Mouse (Mus musculus) stomach, embryonic 15.5 days (tissue): Measurements from ENCODE around the gene Ciz1. TPM values are rescaled to one million over a fixed set of nuclear protein-coding genes. Genes with fewer than 3 reads are reported as not detected.
A peak's percentile ranks its signal among the peaks of the same experiment; 100 is the strongest.

Experiments
- ATAC-seq: fragments of 200-750 bp; cut with Nextera tagmentation; 2 replicates; pipeline ENCODE4 v1.8.0; 2017; ENCODE audit warnings: low read depth, moderate number of reproducible peaks, moderate TSS enrichment; ENCODE audit not compliant: insufficient read depth, low FRiP score
- H3K27ac ChIP-seq: fragments of 300-500 bp; sonication (generic); 2 replicates; pipeline ENCODE4 v1.5.1; 2015; ENCODE audit warnings: mild to moderate bottlenecking, inconsistent platforms
- H3K27me3 ChIP-seq: fragments of 300-500 bp; sonication (generic); replicated peaks from 2 replicates; pipeline ENCODE4 v1.6.1; 2015; ENCODE audit warnings: inconsistent platforms
- H3K36me3 ChIP-seq: fragments of 300-500 bp; sonication (generic); 2 replicates; pipeline ENCODE4 v1.6.1; 2015; ENCODE audit warnings: inconsistent platforms
- H3K4me1 ChIP-seq: fragments of 300-500 bp; sonication (generic); 2 replicates; pipeline ENCODE4 v1.6.1; 2015; ENCODE audit warnings: inconsistent platforms
- H3K4me2 ChIP-seq: fragments of 300-500 bp; sonication (generic); 2 replicates; pipeline ENCODE4 v1.6.1; 2015; ENCODE audit warnings: mild to moderate bottlenecking, inconsistent platforms
- H3K4me3 ChIP-seq: fragments of 300-500 bp; sonication (generic); replicated peaks from 2 replicates; pipeline ENCODE4 v1.5.1; 2015; ENCODE audit warnings: inconsistent platforms
- H3K9ac ChIP-seq: fragments of 300-500 bp; sonication (generic); 2 replicates; pipeline ENCODE4 v1.6.1; 2015; ENCODE audit warnings: inconsistent platforms
- H3K9me3 ChIP-seq: fragments of 300-500 bp; sonication (generic); 2 replicates; pipeline ENCODE4 v1.6.1; 2016; ENCODE audit warnings: inconsistent platforms
- WGBS: fragments of 180-500 bp; shearing (Covaris S2); methylation state at CpG from one replicate; pipeline ENCODE4 v1.1.7; 2015; 5-methylcytosine and 5-hydroxymethylcytosine counted together
- polyA plus RNA-seq: library from polyadenylated mRNA; unstranded; fragments of >200 nt; fragmentation: Nextera tagmentation; extraction: Ambion mirVana; gene quantifications from 2 replicates; pipeline ENCODE4 v1.2.1, GENCODE M21; 2015

Gene Ciz1
- polyA plus RNA-seq, 1 experiment from 2014 or later: 33.8 TPM

- Histone ChIP-seq H3K36me3 (no peaks in the 10 kb centered on the region), H3K4me2 (no peak overlapping the region), H3K4me1 (no peaks in the 10 kb centered on the region), H3K9ac (no peak overlapping the region), H3K27me3 (no peaks in the 10 kb centered on the region), H3K27ac (no peak overlapping the region), H3K9me3 (no peaks in the 10 kb centered on the region), H3K4me3 (no peak overlapping the region)
- WGBS: 81% methylated on average over 13 of the region's 13 CpGs
- ATAC-seq: no peak
Observed at GRCm38 (mm10) chr2:32340836-32341633, 11.1 kb upstream of the Ciz1 start.

GRCm38 (mm10) chr2:32341634-32341939 lies 10.5 kb upstream of the Ciz1 start:
- Histone ChIP-seq H3K4me2 (no peak overlapping the region), H3K4me3 (no peak overlapping the region), H3K4me1 (no peaks in the 10 kb centered on the region), H3K9me3 (no peaks in the 10 kb centered on the region), H3K36me3 (no peaks in the 10 kb centered on the region), H3K27ac (no peak overlapping the region), H3K9ac (no peak overlapping the region), H3K27me3 (no peaks in the 10 kb centered on the region)
- 84% methylated on average over 4 of the region's 4 CpGs for WGBS
- no peak for ATAC-seq

GRCm38 (mm10) chr2:32342039-32342438 lies 10.1 kb upstream of the Ciz1 start:
- Histone ChIP-seq H3K4me2 (no peak overlapping the region), H3K4me1 (no peaks in the 10 kb centered on the region), H3K27me3 (no peaks in the 10 kb centered on the region), H3K9ac (no peak overlapping the region), H3K4me3 (no peak overlapping the region), H3K36me3 (no peaks in the 10 kb centered on the region), H3K9me3 (no peaks in the 10 kb centered on the region), H3K27ac (no peak overlapping the region)
- WGBS: 91% methylated on average over 4 of the region's 4 CpGs
- ATAC-seq: no peak

- H3K9me3 ChIP-seq: no peaks in the 10 kb centered on the region
- H3K9ac ChIP-seq: no peak overlapping the region
- WGBS: 71% methylated on average over 6 of the region's 6 CpGs
- no peak overlapping the region for H3K4me3 ChIP-seq
- H3K27ac ChIP-seq: no peak overlapping the region
- H3K4me1 ChIP-seq: no peaks in the 10 kb centered on the region
- H3K27me3 ChIP-seq: no peaks in the 10 kb centered on the region
- no peak overlapping the region for H3K4me2 ChIP-seq
- no peaks in the 10 kb centered on the region for H3K36me3 ChIP-seq
- peak; percentile 49; the same call in 1 of the 2 replicates for ATAC-seq
Observed at GRCm38 (mm10) chr2:32342539-32343350, 9.4 kb upstream of the Ciz1 start.

GRCm38 (mm10) chr2:32343351-32343671 lies 8.8 kb upstream of the Ciz1 start:
- no peak for ATAC-seq
- 86% methylated on average over 2 of the region's 2 CpGs for WGBS
- H3K27ac ChIP-seq: no peak overlapping the region

GRCm38 (mm10) chr2:32344056-32344455 lies 8.1 kb upstream of the Ciz1 start:
- Histone ChIP-seq H3K27me3 (no peaks in the 10 kb centered on the region), H3K9ac (no peak overlapping the region), H3K36me3 (no peaks in the 10 kb centered on the region), H3K27ac (no peak overlapping the region), H3K4me3 (no peak overlapping the region), H3K4me1 (no peaks in the 10 kb centered on the region), H3K4me2 (no peak overlapping the region), H3K9me3 (no peaks in the 10 kb centered on the region)
- ATAC-seq: no peak
- WGBS: 84% methylated on average over 10 of the region's 10 CpGs

More at GRCm38 (mm10) chr2:32343351-32343671, 8.8 kb upstream of the Ciz1 start:
- Histone ChIP-seq H3K27me3 (no peaks in the 10 kb centered on the region), H3K4me1 (no peaks in the 10 kb centered on the region), H3K4me2 (no peak overlapping the region), H3K9me3 (no peaks in the 10 kb centered on the region), H3K4me3 (no peak overlapping the region), H3K36me3 (no peaks in the 10 kb centered on the region), H3K9ac (no peak overlapping the region)

- H3K27me3 ChIP-seq: 0 out of 2 replicates have a peak, but pooled peaks cover 2% of the 10 kb centered on the region
- H3K4me2 ChIP-seq: no peak overlapping the region
- no peak overlapping the region for H3K4me3 ChIP-seq
- no peaks in the 10 kb centered on the region for H3K36me3 ChIP-seq
- ATAC-seq: no peak
- H3K4me1 ChIP-seq: no peaks in the 10 kb centered on the region
- H3K27ac ChIP-seq: no peak overlapping the region
- H3K9ac ChIP-seq: no peak overlapping the region
- whole genome bisulfite sequencing: 73% methylated on average over 14 of the region's 14 CpGs
- no peaks in the 10 kb centered on the region for H3K9me3 ChIP-seq
Observed at GRCm38 (mm10) chr2:32344598-32345321, 7.4 kb upstream of the Ciz1 start.

- H3K9ac ChIP-seq: no peak overlapping the region
- no peak overlapping the region for H3K4me3 ChIP-seq
- H3K9me3 ChIP-seq: no peaks in the 10 kb centered on the region
- ATAC-seq: no peak
- H3K27me3 ChIP-seq: 0 out of 2 replicates have a peak, but pooled peaks cover 3% of the 10 kb centered on the region
- no peak overlapping the region for H3K27ac ChIP-seq
- no peak overlapping the region for H3K4me2 ChIP-seq
- peaks cover 14% of the 10 kb centered on the region for H3K4me1 ChIP-seq
- no peaks in the 10 kb centered on the region for H3K36me3 ChIP-seq
- 86% methylated on average over 6 of the region's 6 CpGs for WGBS
Observed at GRCm38 (mm10) chr2:32347019-32347418, 5.1 kb upstream of the Ciz1 start.

- H3K4me1 ChIP-seq: peaks cover 23% of the 10 kb centered on the region
- H3K9ac ChIP-seq: no peak overlapping the region
- H3K36me3 ChIP-seq: no peaks in the 10 kb centered on the region
- H3K27me3 ChIP-seq: 0 out of 2 replicates have a peak, but pooled peaks cover 3% of the 10 kb centered on the region
- no peak overlapping the region for H3K27ac ChIP-seq
- H3K4me2 ChIP-seq: no peak overlapping the region
- no peak for ATAC-seq
- 78% methylated on average over 11 of the region's 11 CpGs for WGBS
- H3K9me3 ChIP-seq: no peaks in the 10 kb centered on the region
- H3K4me3 ChIP-seq: no peak overlapping the region
Observed at GRCm38 (mm10) chr2:32348311-32348710, 3.8 kb upstream of the Ciz1 start.

GRCm38 (mm10) chr2:32349625-32350255 lies 2.4 kb upstream of the Ciz1 start:
- Histone ChIP-seq H3K4me1 (peaks cover 23% of the 10 kb centered on the region), H3K36me3 (no peaks in the 10 kb centered on the region), H3K27me3 (0 out of 2 replicates have a peak, but pooled peaks cover 3% of the 10 kb centered on the region), H3K27ac (no peak overlapping the region), H3K9me3 (no peaks in the 10 kb centered on the region), H3K9ac (no peak overlapping the region), H3K4me3 (no peak overlapping the region), H3K4me2 (no peak overlapping the region)
- 47% methylated on average over 8 of the region's 8 CpGs for WGBS
- no peak for ATAC-seq

GRCm38 (mm10) chr2:32350471-32351051 lies 1.6 kb upstream of the Ciz1 start:
- Histone ChIP-seq H3K9me3 (no peaks in the 10 kb centered on the region), H3K36me3 (no peaks in the 10 kb centered on the region), H3K4me2 (no peak overlapping the region), H3K4me1 (peaks cover 23% of the 10 kb centered on the region), H3K27me3 (0 out of 2 replicates have a peak, but pooled peaks cover 3% of the 10 kb centered on the region), H3K9ac (no peak overlapping the region), H3K27ac (no peak overlapping the region), H3K4me3 (no peak overlapping the region)
- 55% methylated on average over 13 of the region's 13 CpGs for WGBS
- no peak for ATAC-seq
